Mouse (Mus musculus): ENCODE measurements at regions not wholly inside any gene's neighbourhood (a gene's known extent, or its start where the extent isn't known, plus 50 kb on each side); places are given as distances from the start of the nearest gene placed in this dataset.

GRCm38 (mm10) chr6:51641965-51642364, 118.3 kb downstream of the Snx10 start:
- peak; percentile 30 for DNase-seq

- no peak for DNase-seq
These were observed 125.1 kb downstream of the Snx10 start for GRCm38 (mm10) chr6:51648813-51649212.

- DNase-seq, result no peak
These were observed 130.1 kb downstream of the Snx10 start for GRCm38 (mm10) chr6:51653753-51654152.

- no peak for DNase-seq
These were observed 131.3 kb downstream of the Snx10 start for GRCm38 (mm10) chr6:51654991-51655390.

GRCm38 (mm10) chr6:51656078-51656477, 132.4 kb downstream of the Snx10 start:
- DNase-seq, result no peak

- no peak for DNase-seq
These were observed 133.4 kb downstream of the Snx10 start for GRCm38 (mm10) chr6:51656883-51657640.

- DNase-seq, result no peak
These were observed 134.7 kb downstream of the Snx10 start for GRCm38 (mm10) chr6:51658360-51658759.

- DNase-seq, result no peak
These were observed 139.5 kb downstream of the Snx10 start for GRCm38 (mm10) chr6:51663178-51663577.

GRCm38 (mm10) chr6:51664049-51664448, 140.3 kb downstream of the Snx10 start:
- DNase-seq, result no peak

- DNase-seq, result no peak
These were observed 143.3 kb downstream of the Snx10 start for GRCm38 (mm10) chr6:51667022-51667421.

- no peak for DNase-seq
These were observed 151.7 kb downstream of the Snx10 start for GRCm38 (mm10) chr6:51675342-51675945.

GRCm38 (mm10) chr6:51677162-51677996, 153.7 kb downstream of the Snx10 start:
- no peak for DNase-seq

GRCm38 (mm10) chr6:51678743-51679142, 155.0 kb downstream of the Snx10 start:
- no peak for DNase-seq

- peak; percentile 17 for DNase-seq
These were observed 156.6 kb downstream of the Snx10 start for GRCm38 (mm10) chr6:51680239-51680857.

GRCm38 (mm10) chr6:51683131-51683530, 159.4 kb downstream of the Snx10 start:
- no peak for DNase-seq

GRCm38 (mm10) chr6:51685651-51686287, 162.1 kb downstream of the Snx10 start:
- no peak for DNase-seq

- no peak for DNase-seq
These were observed 167.3 kb downstream of the Snx10 start for GRCm38 (mm10) chr6:51690795-51691563.

- no peak for DNase-seq
These were observed 170.3 kb downstream of the Snx10 start for GRCm38 (mm10) chr6:51693984-51694383.

GRCm38 (mm10) chr6:51696396-51696795, 172.7 kb downstream of the Snx10 start:
- no peak for DNase-seq

- no peak for DNase-seq
These were observed 174.1 kb downstream of the Snx10 start for GRCm38 (mm10) chr6:51697754-51698153.

GRCm38 (mm10) chr6:51698244-51698643, 174.5 kb downstream of the Snx10 start:
- no peak for DNase-seq

Measured in heart, postnatal 4 days (tissue).